Mouse (Mus musculus) retina, postnatal 1 day (tissue): ENCODE data around the gene Gm3415.
A peak's percentile ranks its signal among the peaks of the same experiment; 100 is the strongest.
"Not testable (repeated sequence)": the region's sequence is repeated elsewhere in the genome, so short reads cannot be mapped to it uniquely, and the experiment has no call there.

Experiments
- DNase-seq: peaks from one replicate; pipeline ENCODE4 v3.0.0-alpha.2; 2012

Gene Gm3415

DNA sequence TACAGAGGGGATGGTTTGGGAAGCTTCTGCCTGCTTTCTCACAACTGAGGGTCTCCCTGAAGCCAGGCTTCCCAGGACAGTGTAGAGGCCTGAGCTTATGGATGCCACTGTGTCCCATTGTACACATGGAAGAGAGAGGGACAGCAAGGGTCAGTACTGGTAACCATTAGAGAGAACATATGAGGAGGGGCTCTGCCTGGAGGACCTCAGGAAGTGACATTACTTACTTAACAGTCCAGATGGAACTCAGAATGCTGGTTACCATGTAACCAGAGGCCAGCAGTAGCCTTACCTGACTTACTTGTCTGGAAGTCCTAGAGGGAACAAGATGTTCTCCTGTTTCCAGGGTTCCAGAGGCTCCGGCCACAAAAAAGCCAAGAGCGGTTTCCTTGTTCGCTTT is at the start of gene Gm3415:
Gm3415 (plus strand) TSS at position 301 of the 400 bp plus-strand sequence.
- not testable (repeated sequence) for DNase-seq

DNA sequence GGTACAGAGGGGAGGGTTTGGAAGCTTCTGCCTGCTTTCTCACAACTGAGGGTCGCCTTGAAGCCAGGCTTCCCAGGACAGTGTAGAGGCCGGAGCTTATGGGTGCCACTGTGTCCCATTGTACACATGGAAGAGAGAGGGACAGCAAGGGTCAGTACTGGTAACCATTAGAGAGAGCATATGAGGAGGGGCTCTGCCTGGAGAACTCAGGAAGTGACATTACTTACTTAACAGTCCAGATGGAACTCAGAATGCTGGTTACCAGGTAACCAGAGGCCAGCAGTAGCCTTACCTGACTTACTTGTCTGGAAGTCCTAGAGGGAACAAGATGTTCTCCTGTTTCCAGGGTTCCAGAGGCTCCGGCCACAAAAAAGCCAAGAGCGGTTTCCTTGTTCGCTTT is 42.1 kb upstream of the Gm3415 start, which contains the start of gene Gm3402:
Gm3402 (plus strand) TSS at position 301 of the 400 bp plus-strand sequence.
- not testable (repeated sequence) for DNase-seq

DNA sequence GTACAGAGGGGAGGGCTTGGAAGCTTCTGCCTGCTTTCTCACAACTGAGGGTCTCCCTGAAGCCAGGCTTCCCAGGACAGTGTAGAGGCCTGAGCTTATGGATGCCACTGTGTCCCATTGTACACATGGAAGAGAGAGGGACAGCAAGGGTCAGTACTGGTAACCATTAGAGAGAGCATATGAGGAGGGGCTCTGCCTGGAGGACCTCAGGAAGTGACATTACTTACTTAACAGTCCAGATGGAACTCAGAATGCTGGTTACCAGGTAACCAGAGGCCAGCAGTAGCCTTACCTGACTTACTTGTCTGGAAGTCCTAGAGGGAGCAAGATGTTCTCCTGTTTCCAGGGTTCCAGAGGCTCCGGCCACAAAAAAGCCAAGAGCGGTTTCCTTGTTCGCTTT is 30.4 kb upstream of the Gm3415 start, which contains the start of gene Gm3404:
Gm3404 (plus strand) TSS at position 301 of the 400 bp plus-strand sequence.
- not testable (repeated sequence) for DNase-seq

DNA sequence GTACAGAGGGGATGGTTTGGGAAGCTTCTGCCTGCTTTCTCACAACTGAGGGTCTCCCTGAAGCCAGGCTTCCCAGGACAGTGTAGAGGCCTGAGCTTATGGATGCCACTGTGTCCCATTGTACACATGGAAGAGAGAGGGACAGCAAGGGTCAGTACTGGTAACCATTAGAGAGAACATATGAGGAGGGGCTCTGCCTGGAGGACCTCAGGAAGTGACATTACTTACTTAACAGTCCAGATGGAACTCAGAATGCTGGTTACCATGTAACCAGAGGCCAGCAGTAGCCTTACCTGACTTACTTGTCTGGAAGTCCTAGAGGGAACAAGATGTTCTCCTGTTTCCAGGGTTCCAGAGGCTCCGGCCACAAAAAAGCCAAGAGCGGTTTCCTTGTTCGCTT is 18.6 kb upstream of the Gm3415 start, which contains the start of gene Gm3409:
Gm3409 (plus strand) TSS at position 301 of the 400 bp plus-strand sequence.
- not testable (repeated sequence) for DNase-seq

DNA sequence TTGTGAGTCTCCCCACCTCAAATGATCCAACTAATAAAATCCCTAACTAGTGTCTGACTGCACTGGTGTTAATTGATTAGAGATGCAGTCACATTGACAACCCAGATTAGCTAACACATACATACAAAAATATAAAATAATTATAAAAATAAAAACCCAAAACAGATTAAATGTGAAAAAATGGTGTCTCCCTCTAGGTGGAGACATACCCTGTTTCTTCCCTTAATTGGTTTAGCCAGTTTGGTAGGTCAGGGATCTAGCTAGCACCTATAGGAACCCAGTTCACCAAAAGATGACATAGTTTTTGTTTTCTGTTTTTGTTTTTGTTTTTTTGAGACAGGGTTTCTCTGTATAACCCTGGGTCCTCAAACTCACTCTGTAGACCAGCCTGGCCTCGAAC is 8.3 kb downstream of the Gm3415 start:
- DNase-seq: no peak

DNA sequence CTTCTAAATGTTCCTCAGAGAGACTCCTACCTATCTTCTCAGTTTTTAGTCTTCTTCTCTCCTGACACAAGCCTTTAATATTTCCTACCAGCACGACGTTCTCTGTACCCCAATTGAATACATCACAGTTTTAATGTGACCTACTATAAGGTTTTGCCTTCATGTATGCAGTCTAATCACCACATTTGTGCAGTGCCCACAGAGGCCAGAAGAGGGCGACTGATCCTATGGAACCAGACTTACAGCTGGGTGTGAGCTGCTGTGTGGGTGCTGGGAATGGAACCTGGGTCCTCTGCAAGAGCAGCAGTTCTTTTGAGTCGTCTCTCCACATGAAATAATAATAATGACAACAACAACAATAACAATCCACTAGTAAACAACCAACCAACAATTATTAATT is 11.1 kb downstream of the Gm3415 start:
- DNase-seq: peak; percentile 32

DNA sequence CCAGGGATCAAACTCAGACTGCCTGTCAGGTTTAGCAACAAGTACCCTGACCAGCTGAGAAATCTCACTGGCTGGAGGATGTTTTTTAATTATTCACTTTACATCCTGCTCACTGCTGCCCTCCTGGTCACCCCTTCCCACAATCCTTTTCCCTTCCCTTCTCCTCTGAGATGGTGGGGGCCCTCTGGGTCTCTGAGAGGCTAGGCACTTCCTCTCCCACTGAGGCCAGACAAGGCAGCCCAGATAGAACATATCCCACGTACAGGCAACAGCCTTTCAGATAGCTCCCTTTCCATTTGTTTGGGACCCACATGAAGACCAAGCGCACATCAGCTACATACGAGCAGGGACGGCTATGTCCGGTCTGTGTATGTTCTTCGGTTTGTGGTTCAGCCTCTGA is 14.2 kb downstream of the Gm3415 start:
- not testable (repeated sequence) for DNase-seq

DNA sequence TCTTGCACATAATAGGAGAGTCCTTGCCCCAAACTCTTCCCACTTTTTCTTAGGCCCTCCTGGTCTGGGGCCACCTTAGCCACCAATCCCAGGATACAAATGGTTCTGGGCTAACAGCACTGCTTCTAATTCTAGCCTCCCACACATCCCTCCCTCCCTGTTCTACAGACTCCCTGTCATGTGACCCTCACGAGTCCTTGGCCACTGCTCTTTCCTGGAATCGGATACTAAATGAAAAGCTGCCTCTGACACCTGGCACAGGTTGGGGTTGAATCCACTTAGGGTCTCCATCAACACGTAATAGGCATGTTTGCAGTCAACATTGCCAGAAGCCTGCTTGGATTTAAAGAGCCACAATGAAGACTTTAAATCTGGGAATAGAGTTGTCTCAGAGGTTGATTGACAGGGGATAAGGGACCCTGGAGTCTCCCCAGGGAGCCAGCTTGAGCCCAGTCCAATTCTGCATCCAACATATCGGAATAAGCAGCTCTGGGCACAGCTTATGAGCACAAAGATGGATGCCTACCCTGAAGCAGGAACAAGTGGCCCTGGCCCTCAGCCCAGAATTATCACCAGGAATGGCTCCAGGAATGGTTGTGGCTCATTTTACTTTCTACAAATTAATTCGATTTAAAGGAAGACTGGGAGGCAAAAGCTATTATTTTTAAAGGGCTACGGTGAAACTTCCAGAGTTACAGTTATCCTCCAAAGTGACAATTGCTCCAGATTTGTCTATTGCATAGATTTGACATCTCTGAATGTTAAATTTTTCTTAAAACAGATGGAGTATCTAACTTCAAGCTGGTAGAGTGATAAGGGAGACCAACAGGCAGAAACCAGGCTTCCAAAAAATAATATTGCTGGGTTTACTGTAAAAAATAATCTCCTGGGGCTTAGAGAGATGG is 16.1 kb downstream of the Gm3415 start:
- not testable (repeated sequence) for DNase-seq

DNA sequence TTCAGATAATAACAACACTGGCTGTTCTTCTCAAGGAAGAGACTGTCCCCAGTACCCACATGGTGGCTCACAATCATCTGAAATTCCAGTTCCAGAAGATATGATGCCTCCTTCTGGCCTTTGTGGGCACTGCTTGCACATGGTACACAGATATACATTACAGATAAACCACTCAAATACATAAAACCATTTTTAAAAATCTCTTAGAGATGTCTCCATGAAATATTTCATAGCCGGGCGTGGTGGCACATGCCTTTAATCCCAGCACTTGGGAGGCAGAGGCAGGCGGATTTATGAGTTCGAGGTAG is 16.8 kb downstream of the Gm3415 start:
- not testable (repeated sequence) for DNase-seq

DNA sequence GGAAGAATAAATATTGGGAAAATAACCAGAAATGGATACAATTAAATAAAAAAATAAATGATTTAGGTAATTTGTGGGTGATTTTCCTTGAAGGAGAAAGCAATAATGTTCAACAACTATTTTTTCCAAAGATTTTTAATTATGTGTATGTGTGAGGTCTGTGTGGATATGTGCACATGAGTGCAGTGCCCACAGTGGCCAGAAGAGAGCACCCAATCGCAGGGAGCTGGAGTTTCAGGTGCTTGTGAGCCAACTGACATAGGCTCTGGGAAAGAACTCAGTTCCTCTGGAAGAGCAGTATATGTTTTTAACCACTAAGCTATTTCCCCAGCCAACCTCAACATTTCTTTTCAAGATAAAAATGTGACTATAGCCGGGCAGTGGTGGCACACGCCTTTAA is 20.7 kb downstream of the Gm3415 start:
- DNase-seq: no peak

DNA sequence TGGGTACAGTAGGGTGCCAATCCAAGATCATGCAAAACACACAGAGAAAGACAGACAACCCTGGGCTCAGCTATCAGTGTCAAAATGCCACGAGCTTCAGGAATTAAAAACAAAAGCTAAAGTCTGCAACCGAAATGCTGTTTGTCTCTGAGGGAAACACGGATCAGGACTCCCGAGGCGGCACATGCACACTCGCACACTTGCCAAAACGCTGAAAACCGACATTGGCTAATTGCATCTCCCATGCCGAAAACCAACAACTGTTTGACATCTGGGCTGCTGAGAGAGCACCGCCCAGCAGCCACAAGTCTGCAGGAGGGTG is 28.2 kb downstream of the Gm3415 start:
- peak; percentile 41 for DNase-seq

DNA sequence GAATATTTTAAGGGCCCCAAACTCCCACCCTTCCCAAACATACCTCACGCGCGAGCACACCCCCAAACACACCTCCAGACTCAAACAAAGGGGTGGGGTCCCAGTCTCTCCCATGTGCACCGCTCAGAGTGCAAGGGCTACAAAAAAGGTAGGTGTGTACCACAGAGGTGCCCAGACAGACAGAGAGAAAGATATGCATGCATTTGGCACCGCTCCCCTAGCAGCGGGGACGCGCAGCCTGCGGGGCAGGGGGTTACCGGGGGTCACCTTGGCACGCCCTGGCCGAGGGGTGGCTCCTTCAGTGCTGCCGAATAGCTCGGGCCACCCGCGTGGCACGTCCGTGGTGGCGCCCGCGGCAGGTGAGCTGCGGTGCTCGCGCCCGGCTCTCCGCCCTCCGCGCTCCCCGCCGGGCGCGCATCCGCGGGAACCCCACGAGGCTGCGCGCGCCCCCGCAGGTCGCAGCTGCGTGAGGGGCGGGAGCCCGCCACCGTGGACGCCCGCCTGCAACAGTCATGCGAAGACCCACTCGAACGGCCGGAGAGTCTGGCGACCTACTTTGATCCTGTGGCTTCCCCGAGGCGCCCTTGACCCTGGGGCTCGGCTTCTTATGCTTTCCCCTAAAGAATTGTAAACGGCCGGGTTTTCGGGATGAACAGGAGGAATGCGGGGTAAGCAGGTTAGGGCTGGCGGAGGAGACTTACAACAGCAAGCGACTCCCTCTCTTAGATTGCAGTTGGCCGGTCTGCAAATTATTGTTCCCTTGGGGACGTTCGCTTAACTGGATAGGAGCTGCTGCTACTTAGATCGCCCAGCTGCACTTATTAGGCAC is 28.8 kb downstream of the Gm3415 start, which contains the start of gene Gpr12:
Gpr12 (minus strand) TSS at position 762 of the 829 bp plus-strand sequence.
- peak; percentile 80 for DNase-seq

DNA sequence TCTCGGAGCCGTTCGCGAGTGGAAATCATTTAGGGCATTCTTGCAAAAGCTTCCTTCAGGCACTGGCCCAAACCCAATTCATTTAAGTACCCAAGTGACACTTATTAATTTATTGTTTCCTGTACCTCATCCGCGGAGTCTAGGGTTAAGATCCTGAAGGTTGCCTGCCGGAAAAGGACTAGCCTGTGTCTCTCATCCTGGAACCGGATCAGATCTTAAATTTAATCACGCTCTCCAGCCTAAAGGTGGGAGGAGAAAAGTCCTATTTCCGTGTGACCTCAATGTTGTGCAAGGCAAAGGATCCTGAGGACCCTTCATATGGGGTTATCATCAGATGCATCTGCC is 29.3 kb downstream of the Gm3415 start:
- DNase-seq: no peak

DNA sequence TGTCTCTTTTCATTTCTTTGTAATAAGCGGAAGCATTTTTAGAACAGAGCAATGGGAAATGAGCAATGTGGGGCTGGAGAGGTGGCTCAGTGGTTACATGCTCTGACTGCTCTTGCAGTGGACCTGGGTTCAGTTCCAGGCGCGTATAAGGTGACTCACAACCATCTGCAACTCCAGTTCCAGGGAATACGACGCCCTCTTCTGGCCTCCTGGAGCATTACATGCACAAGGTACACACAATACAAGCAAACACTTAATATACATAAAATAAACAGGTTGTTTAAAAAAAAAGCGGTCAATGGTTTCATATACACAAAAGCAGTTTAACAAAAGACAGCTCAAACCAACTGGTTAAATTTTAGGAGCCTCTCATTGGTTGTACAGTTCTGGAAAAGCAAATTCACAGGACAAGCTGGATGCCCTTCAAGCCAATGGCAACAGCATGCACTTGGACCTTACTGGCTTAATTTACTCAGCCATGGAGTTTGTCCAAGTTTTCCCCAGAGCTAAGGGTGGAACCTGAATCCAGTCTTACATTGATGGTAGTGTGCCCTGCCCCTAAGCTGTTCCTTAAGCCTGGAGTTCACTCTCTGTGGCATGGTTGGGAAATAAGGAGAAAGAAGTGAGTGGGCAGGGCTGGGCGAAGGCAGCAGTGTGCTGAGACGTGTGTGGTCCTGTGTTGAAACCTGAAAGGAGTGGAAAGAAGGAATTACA is 30.6 kb downstream of the Gm3415 start:
- DNase-seq: no peak

DNA sequence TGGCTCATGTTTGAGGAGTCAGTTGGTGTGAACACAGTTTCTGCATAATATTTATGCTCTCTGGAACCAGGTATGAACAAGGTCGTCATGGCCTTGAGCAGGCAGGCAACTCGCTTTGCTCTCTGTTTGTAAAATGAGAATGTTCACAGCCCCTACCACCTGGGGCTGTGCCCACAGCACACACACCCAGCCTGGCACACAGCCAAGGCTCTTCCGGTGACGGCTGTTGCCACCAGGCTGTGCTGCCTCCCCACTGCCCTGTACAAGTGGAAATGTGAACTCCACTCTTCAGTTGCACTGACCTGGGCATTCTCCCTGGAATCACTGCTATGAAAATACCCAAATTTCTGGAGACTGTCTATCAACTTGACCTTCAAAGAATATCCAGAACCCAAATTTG is 35.1 kb downstream of the Gm3415 start:
- peak; percentile 54 for DNase-seq

DNA sequence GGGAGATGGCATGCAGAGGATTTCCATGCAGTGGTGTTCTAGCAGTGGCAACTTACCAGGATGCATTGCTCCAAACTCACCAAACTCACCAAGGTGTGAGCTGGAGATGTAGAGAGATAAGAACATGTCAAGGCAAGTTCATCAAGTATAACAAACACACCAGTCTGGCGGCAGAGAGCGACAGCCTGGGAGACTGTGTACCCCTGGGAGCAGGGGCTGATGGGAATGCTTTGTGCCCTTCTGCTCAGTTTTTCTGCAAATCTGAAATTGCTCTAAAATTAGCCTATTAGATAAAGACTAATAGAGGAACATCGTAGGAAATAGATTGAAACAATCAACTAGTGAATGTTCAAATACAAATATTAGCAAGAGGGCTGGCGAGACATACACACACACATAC is 35.7 kb downstream of the Gm3415 start:
- no peak for DNase-seq

DNA sequence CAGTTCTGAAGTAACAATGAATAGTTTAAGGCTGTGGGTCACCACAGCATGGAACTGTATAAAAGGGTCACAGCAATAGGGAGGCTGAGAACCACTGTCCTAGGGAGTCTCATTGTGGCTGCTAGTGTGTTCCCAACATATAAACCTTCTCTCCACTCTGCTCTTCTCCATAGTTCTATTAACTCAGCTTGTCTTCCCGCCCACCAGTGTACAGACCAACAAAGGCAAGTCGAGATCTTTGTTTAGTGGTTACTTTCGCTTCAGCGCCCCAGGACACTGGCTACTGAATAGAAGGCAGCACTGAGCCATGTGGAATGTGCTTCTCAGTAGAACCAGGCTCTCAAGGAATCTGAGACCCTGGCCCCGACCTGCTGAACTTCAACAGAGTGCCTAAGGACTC is 36.6 kb downstream of the Gm3415 start:
- peak; percentile 95 for DNase-seq

DNA sequence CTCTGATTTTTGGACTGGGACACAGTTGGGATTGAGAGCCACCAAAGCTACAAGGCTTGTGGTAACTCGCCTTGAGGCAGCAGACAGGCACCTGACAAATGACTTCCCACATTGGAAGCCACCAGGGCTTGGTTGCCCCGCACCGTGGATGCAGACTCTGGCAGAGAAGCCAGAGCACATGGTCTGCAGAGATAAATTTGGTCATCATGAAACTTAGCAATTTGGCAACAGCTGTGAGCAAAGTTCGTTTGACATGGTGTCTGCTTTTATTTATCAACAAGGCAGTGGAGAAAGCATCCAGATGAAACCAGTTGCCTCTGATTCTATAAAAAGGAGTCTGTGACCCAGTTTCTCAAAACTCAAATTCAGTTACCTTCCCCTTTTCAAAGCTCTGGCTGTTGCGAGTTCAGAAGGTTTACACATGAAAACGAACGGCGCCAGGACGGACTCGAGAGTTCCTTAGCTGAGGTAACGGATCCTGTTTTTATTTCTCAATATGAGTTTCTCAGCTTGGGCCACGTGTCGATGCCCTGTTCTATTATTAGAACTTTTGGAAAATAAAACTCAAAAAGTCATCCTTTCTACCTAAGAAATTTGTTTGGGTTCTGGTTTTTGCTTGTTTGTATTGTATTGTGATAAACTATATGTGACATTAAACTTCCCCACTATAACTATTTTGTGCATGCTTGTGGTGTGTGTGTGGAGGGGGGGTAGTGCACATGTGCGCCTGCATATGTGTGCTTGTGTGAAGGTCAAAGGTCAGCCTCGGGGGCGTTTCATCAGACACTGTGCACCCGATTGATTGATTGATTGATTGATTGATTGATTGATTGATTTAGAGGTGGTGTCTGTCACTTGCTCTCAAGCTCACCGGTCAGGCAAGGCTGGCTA is 40.9 kb downstream of the Gm3415 start:
- no peak for DNase-seq

DNA sequence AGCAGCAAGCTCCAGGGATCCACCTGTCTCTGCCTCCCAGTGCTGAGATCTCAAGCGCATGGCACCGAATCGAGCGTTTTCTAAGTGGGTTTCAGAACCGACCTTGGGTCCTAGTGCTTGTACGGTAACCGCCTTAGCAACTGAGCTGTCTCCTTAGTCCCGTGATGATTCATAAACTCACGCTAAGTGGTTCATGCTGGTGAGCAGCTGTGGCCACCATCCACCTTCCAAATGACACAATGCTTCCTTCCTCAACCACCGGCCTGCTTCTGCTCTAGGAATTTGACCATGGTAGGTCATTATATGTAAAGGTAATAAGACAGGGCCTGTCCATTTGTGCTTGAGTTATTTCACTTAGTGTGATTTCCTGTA is 41.6 kb downstream of the Gm3415 start:
- no peak for DNase-seq

DNA sequence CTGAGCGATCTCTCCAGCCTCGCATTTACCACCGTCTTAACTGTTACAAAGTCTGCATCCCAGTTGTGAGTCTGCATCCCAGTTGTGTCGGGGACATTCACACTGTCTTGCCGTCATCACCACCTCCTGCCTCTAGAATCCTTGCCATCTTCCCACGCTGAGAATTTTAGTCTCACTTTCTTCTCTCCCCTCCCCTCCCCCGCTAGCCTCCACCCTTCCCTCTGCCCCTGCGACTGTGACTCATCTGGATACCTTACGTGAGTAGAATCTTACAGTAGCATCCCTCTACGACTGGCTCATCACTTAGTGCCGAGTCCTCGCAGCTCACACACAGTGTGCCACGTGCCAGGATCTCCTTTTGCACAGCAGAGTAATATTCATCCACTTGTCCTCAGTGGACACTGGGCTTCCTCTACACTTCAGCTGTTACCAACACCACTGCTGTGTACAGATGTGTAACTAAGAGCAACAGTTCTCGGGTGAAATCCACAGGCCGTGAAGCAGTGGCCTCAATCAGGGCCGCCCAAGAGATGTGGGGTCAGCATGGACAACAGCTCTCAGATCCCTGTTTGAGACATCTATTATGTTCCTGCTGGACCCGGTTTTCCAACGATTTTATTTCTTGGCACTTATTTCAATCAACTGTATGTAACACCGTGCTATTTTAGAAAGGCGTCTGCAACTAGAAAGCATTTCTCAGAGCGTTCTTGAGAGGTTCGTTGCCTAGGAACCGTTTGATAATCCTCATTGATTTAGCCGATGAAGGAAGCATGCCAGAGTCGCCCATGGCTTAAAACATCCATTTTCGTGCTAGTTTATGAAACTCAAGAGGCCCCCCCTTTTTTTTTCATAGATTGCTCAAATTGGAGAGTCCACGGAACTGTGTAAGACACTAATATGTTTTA is 42.5 kb downstream of the Gm3415 start:
- DNase-seq: no peak

DNA sequence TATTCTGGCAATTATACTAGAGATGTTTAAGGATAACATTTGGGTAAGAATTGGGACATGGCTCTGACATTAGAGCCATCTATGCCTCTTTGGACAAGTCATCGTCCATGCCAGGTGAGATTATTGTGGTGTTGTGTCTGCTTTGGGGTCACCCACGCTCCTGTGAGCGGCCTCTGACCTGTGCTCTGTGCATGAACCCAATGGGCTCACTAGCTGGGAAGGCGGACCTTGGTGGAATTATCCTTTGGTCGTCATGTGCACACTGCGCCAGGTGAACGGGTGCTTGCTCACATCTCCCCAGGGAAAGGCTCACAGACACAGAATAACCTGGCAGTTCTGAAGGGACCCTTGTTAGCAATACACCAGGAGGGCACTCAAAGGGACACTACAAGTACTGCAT is 43.3 kb downstream of the Gm3415 start:
- not testable (repeated sequence) for DNase-seq
